Mouse (Mus musculus) gastrocnemius, postnatal 25 days (tissue): ENCODE results near the gene Slc1a4. TPM values are rescaled to one million over a fixed set of nuclear protein-coding genes. Genes with fewer than 3 reads are reported as not detected.

Source experiments
- total RNA-seq, 2 experiments: library from RNA; stranded (reverse); gene quantifications; 1 replicate in 1 of 2; 2 replicates in 1 of 2; pipeline ENCODE4 v1.2.3; 2021

The Slc1a4 gene
- total RNA-seq, 2 experiments from 2014 or later: 1.2 to 1.3 TPM

Other genes with a start within 250 kb of the Slc1a4 start
- 10 to 100 TPM; 30.1 to 37.5 TPM for gene Actr2, start 219.8 kb downstream of the Slc1a4 start, total RNA-seq
- 10 to 100 TPM; 85.8 to 93.1 TPM for gene Rab1a, start 131.3 kb downstream of the Slc1a4 start, total RNA-seq
- 10 to 100 TPM; 27.7 to 29.0 TPM for gene Cep68, start 83.3 kb downstream of the Slc1a4 start, total RNA-seq
- 1 to 10 TPM; 8.4 to 9.2 TPM for gene Sertad2, start 210.5 kb upstream of the Slc1a4 start, total RNA-seq